9 mouse cellular contexts compared by ENCODE assay signal in genomic region chr7:67598050-67598449, GRCm38 (mm10). TPM values are rescaled to one million over a fixed set of nuclear protein-coding genes. Genes with fewer than 3 reads are reported as not detected.
DNase-seq lines count a peak whose midpoint lies in the region; ATAC-seq and TF ChIP-seq lines count a peak whose summit lies in the region.
"Had no signal": no experiment of that assay in that cellular context is flagged by ENCODE, and none has a peak within 500 bp of the region (broad histone marks: within the 10 kb centered on the region; RNA-seq: fewer than 3 reads in every experiment).

No protein-coding gene starts in this region.

- no peak overlapping the region for H3K9ac ChIP-seq in stomach, postnatal 0 days (ENCODE audit: low read length)
- H3K9ac ChIP-seq: lung, embryonic 15.5 days had no signal

- 51% methylated on average over 3 of the region's 3 CpGs for WGBS in stomach, postnatal 0 days

- H3K4me2 ChIP-seq in stomach, postnatal 0 days (replicated peaks; ENCODE audit: low read depth), result no peak overlapping the region
- H3K4me2 ChIP-seq: lung, embryonic 15.5 days had no signal

- H3K4me3 ChIP-seq in stomach, postnatal 0 days (ENCODE audit: low read depth, low read length), result no peak overlapping the region
- H3K4me3 ChIP-seq: lung, embryonic 15.5 days had no signal

- no peaks in the 10 kb centered on the region for H3K36me3 ChIP-seq in stomach, postnatal 0 days (ENCODE audit: control insufficient read depth, insufficient read depth, low read length)
- H3K36me3 ChIP-seq: lung, embryonic 15.5 days had no signal

- peak; percentile 70 for DNase-seq in adrenal gland, postnatal 10 days
- no peak for DNase-seq in adrenal gland, adult 18-20 months (ENCODE audit: low spot score in 2 of 2)
- DNase-seq in NIH3T3 (ENCODE audit: low read depth), result peak; percentile 86
- peak; percentile 68 for DNase-seq in gonadal fat pad, adult 2 months (ENCODE audit: low read depth)
- peak; percentile 33 to 77 for DNase-seq in left cerebral cortex, adult 8-10 months (ENCODE audit: low spot score in 2 of 2)
- peak; percentile 34 for DNase-seq in stomach, postnatal 0 days (ENCODE audit: low spot score)
- no peak for DNase-seq in embryo, embryonic 11 days

- H3K27me3 ChIP-seq in stomach, postnatal 0 days (ENCODE audit: control insufficient read depth, insufficient read depth, low read length), result no peaks in the 10 kb centered on the region
- H3K27me3 ChIP-seq: lung, embryonic 15.5 days had no signal

- no peak; the same call in 1 of the 2 replicates for ATAC-seq in stomach, postnatal 0 days (ENCODE audit: low FRiP score, low TSS enrichment)
- no peak for ATAC-seq in erythroblast, adult 5-6 weeks (replicated peaks; ENCODE audit: low FRiP score, poor library complexity, severe bottlenecking)

- TF ChIP-seq EP300 in stomach, postnatal 0 days (optimal IDR thresholded peaks at IDR 0.05), result no peak

- no peaks in the 10 kb centered on the region for H3K9me3 ChIP-seq in stomach, postnatal 0 days (ENCODE audit: control insufficient read depth, low read length)
- H3K9me3 ChIP-seq: lung, embryonic 15.5 days had no signal

- no peaks in the 10 kb centered on the region for H3K4me1 ChIP-seq in stomach, postnatal 0 days (replicated peaks; ENCODE audit: control insufficient read depth, insufficient read depth)
- H3K4me1 ChIP-seq: lung, embryonic 15.5 days had no signal

- peak overlapping the region; percentile 61; the same call in 1 of the 2 replicates for H3K27ac ChIP-seq in stomach, postnatal 0 days (replicated peaks)
- H3K27ac ChIP-seq: lung, embryonic 15.5 days had no signal

- no peak for TF ChIP-seq CTCF in stomach, postnatal 0 days (IDR thresholded peaks at IDR 0.05; ENCODE audit: low read depth)

RNA-seq across cellular contexts. Expression of gene Lrrc28, which starts 47.0 kb away (rescaled TPM):
- total RNA-seq in adrenal gland, postnatal 10 days (2021), result 10 to 100 TPM; 17.6 to 19.3 TPM
- 10 to 100 TPM; 19.5 to 20.1 TPM for total RNA-seq in adrenal gland, adult 18-20 months (2021)
- 36.2 and 42.5 TPM in 2 replicates for polyA plus RNA-seq in gonadal fat pad, adult 2 months (2012; rRNA removed)
- 10 to 100 TPM; 30.1 to 41.4 (median 32.4) TPM for total RNA-seq in left cerebral cortex, adult 8-10 months (2022)
- polyA plus RNA-seq in stomach, postnatal 0 days (2015; fragmentation: Nextera tagmentation; extraction: Ambion mirVana), result 66.0 and 66.5 TPM in 2 replicates
- 1.5 and 5.2 TPM in 2 replicates for total RNA-seq in erythroblast, adult 5-6 weeks (2015; ENCODE audit: low replicate concordance)
- 9.4 and 12.4 TPM in 2 replicates for total RNA-seq in erythroblast, adult 5-6 weeks (2017; ENCODE audit: low replicate concordance)

RNA-seq across cellular contexts. Expression of gene Ttc23, which starts 49.2 kb away (rescaled TPM):
- total RNA-seq in adrenal gland, postnatal 10 days (2021), result 10 to 100 TPM; 30.5 to 42.8 TPM
- 10 to 100 TPM; 19.2 to 24.1 TPM for total RNA-seq in adrenal gland, adult 18-20 months (2021)
- polyA plus RNA-seq in gonadal fat pad, adult 2 months (2012; rRNA removed), result 11.2 and 14.3 TPM in 2 replicates
- total RNA-seq in left cerebral cortex, adult 8-10 months (2022), result 10 to 100 TPM in 1 of 4 experiments, 1 to 10 TPM in 3; 6.2 to 13.1 (median 6.6) TPM
- polyA plus RNA-seq in stomach, postnatal 0 days (2015; fragmentation: Nextera tagmentation; extraction: Ambion mirVana), result 12.6 and 13.6 TPM in 2 replicates
- total RNA-seq in erythroblast, adult 5-6 weeks (2015; ENCODE audit: low replicate concordance), result 0.84 TPM in 1 of 2 replicates, not detected in the other
- 0.60 and 2.4 TPM in 2 replicates for total RNA-seq in erythroblast, adult 5-6 weeks (2017; ENCODE audit: low replicate concordance)

Comparison
In these comparisons a context has a peak if more than half of its experiments do, and no peak if none do; other contexts are left out.
1. DNase-seq: peak in adrenal gland, postnatal 10 days (single experiment), NIH3T3 (single experiment), gonadal fat pad, adult 2 months (single experiment), left cerebral cortex, adult 8-10 months (2 of 2) and stomach, postnatal 0 days (single experiment); none in adrenal gland, adult 18-20 months (0 of 2) and embryo, embryonic 11 days (single experiment).